Mouse (Mus musculus): Measurements from ENCODE around the gene Dgkq.

Dgkq gene

GRCm38 (mm10) chr5:108602537-108602936 lies 66.9 kb downstream of the Dgkq start:
- in situ Hi-C loops (cut with MboI), result no loop called here

GRCm38 (mm10) chr5:108599923-108600322 lies 69.5 kb downstream of the Dgkq start:
- in situ Hi-C loops (cut with MboI), result no loop called here

All from mature B cell (primary cell).